Mouse (Mus musculus): ENCODE results near the gene Sdhd.

- TF ChIP-seq CTCF (IDR thresholded peaks at IDR 0.05; ENCODE audit: low read depth) (no peak), EP300 (IDR thresholded peaks at IDR 0.05; ENCODE audit: low read depth) (no peak)
Observed at GRCm38 (mm10) chr9:50602055-50602845, 1.4 kb downstream of the Sdhd start.
